Mouse (Mus musculus) right cerebral cortex, adult 18-20 months (tissue): ENCODE results near the gene Tmem184a.

Experiments
- DNase-seq: peaks from one replicate; pipeline ENCODE4 v3.0.0; 2022; ENCODE audit warnings: mixed read lengths

The Tmem184a gene

DNA sequence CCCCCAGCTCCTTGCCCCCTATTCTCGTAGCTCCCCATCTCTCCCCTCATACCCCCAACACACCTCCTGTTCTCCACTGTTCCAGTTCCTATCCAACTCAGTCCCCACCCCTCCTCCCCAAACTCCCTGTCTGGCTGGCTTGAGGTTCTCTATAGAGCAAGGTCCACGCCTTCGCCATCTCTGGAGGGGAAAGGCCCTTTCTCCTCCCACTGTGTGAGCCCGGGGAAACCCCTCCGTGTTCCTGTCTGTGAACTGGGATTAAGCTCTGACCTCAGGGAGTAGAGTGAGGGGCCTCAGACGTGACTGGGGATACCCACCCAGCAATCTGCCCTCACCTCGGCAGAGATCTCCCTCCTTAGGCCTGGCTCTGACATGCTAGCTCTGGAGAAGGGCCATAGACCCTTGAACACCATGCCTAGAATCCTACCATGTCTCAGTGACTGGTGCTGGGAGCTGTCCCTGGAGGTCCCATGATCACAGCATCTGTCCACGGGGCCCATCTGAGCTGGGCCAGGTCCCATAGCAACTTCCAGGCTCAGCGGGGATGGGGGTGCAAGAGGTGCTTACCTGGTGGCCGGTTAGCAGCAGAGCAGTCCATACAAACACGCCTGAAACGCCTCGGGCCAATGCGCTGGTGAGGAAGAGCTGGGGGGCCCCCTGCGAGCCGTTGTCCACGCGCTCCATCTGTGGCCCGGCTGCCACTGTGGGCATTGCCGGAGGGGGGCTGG, 7.2 kb downstream of the Tmem184a start:
- DNase-seq, result no peak

DNA sequence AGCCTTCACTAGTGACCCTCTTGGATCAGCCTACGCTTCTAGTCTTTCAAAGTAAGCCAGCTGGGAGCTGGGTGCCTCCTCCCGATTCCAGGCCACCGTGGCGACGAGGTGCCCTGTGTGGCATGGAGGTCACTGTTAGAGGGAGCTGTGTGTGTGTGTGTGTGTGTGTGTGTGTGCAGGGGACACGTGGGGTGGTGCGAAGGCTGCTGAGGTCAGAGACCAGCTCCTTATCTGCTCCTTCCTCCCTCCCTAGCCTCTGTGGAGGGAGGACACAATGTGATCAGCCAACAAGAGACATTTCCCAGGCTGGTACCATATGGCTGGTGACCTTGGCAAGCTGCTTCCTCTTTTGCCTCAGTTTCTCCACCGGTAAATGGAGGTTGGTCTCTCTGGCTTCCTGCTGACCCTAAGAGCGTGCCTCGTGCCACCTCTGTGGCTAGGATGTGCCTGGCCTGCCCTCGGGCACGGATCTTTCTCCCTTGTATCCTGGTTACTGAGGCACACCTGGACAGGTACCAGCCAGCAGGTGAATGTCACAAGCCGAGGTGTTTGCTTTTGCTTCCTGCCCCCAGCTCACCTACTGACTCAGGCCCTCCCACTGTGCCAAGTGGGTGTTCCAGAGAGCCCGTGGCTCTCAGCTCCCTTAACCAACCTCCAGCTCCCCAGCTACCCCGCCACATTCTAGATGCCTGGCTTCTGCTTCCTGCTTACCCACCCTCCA, 7.9 kb downstream of the Tmem184a start:
- no peak for DNase-seq

DNA sequence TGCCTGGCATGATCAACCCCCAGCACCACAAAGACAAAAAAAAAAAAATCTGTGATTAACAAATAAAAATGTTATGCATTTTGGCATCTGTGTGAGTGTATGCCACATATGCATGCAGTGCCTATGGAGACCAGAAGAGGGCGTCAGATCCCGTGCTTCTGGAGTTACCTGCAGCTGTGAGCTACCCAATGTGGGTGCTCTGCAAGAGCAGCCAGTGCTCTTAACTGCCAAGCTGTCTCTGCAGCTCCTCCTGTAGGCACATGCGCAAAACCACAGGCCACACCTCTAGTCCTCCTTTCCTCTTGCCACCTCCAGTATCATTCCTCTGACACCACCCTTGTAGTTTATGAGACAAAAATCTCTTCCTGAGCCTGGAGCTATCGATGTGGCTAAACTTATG, 10.3 kb downstream of the Tmem184a start:
- no peak for DNase-seq

DNA sequence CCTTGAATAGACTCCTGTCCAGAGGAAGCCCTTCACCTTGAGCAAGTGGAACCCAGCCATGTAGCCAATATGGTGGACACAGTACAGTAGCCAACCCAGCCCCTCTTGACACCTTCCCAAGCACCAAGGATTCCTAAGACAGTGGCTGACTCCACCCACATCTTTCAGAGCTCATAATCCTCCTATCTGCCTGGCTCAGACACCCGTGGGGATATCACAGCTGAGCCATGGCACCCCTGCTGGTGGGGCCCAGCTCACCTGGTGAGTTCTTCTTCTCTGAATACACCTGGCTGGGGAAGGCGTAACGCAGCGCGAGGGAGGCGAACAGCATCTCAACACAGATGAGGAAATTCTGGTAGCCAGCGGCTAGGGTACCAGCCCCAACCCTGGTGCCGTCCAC, 13.8 kb downstream of the Tmem184a start:
- DNase-seq, result no peak

DNA sequence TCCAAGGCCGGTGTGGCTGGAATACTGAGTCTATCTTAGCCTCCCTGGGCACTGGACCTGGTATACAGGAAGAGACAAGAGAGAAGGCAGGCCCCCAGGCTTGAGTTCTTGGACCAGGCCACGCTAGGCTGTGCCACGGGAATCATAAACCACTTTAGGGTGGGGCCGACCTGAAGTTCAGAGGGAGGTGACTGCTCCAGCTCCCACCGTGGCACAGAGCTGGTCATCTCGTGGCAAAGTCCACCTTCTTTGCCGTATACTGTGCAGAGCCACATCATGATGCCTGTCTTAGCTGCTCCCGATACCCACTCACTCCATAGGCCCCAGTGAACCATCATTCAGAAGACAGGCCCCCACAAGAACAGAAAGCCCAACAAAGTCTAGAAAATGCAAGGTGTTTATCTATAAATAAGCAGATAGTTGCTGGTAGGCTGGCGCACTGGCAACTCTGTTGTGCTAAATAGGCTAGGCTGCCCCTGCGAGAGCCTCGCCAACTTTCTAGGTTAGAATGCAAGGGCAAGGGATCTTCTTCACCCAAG, 15.1 kb downstream of the Tmem184a start:
- no peak for DNase-seq

DNA sequence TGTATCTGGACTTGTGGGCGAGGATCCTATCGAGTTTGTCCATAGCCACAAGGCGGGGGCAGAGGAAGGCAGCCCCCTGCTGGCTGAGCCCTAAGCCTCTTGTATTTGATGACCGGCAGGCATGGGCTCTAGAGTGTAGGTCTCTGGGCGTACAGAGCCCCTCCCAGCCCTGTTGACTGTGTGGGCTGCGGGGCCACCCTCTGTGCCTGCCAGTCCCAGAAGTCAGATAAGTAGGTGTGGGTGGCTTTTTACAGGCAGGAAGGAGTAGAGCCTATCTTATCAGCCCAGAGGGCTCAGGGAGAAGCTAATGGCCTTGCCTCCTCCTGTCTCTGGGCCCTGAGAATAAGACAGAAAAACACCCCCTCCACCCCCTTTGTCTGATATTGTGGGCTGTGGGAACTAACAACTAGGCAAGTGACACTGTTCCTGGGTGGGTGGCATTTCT, 15.6 kb downstream of the Tmem184a start:
- DNase-seq, result no peak

DNA sequence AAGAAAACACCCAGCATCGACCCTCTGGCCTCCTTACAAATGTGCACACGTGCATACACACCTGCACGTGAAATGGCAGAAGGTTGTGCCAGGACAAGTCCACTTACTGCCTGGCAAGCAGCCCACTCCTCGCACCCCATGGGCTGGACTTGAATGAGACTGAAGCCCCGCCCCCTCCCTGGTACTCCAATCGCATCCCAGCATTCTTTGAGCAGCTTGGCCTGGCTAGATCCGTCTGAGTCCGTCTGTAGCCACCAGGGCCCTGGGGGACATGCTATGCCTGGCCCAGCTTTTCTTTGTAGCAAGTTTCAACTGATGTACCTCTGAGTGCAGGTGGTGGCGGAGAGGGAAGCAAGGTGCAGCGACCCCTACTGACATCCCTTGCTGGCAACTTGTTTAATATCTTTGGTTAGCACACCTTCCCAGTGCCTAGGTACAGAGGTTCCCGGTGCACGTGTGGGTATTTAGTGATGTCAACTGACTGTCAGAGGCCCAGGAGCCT, 16.1 kb downstream of the Tmem184a start:
- DNase-seq, result no peak

DNA sequence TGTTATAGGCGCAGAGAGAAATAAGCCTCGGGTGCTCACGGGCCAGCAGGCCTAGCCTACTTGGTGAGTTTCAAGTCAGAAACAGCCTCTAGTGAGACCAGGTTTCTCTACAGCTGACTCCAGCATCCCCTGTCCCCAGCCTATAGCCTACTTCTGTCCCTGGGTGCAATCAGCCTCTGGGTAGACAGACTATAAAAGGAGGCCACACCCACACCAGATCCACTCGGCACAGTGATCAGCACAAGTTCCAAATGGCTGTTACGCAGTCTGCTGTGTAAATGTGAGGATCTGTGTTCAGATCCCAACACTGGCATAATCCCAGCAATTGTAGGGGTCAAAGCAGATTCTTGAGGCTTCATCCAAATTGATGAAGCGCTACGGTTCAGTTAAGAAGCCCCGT, 16.6 kb downstream of the Tmem184a start:
- no peak for DNase-seq

DNA sequence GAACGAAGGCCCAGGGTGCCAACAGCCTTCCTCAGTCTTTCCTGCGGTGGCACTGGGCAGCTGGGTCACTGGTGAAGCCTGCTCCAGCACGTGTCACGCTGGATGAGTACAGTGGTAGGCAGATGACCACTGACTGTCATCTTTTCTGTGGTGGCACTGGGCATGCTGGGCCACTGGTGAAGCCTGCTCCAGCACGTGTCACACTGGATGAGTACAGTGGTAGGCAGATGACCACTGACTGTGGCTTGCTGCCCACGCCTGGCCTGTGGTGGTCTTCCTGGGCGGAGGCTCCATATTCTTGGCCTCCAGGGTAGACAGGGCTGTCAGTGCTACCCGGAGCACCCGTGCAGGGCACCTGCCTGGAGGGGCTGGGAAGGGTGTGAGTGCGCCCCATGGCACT, 17.8 kb downstream of the Tmem184a start:
- no peak for DNase-seq

DNA sequence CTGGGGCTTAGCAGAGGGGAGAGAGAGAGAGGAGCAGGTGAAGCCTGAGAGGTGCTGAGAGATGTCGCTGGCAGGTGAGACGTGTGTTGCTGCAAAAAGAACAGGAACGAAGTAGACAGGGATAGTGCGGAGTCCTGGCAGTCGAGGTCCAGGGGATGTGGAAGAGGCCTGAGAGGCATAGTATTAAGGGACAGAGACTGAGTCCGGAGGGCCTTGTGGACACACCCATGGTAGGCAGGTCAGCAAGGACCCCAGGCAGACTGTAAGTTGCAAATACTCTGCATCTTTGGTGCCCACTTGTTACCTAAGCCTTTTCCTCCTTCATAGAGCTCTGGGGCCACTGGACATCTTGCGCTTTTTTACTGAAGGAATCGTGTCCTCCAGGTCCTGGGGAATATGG, 18.5 kb downstream of the Tmem184a start:
- no peak for DNase-seq

DNA sequence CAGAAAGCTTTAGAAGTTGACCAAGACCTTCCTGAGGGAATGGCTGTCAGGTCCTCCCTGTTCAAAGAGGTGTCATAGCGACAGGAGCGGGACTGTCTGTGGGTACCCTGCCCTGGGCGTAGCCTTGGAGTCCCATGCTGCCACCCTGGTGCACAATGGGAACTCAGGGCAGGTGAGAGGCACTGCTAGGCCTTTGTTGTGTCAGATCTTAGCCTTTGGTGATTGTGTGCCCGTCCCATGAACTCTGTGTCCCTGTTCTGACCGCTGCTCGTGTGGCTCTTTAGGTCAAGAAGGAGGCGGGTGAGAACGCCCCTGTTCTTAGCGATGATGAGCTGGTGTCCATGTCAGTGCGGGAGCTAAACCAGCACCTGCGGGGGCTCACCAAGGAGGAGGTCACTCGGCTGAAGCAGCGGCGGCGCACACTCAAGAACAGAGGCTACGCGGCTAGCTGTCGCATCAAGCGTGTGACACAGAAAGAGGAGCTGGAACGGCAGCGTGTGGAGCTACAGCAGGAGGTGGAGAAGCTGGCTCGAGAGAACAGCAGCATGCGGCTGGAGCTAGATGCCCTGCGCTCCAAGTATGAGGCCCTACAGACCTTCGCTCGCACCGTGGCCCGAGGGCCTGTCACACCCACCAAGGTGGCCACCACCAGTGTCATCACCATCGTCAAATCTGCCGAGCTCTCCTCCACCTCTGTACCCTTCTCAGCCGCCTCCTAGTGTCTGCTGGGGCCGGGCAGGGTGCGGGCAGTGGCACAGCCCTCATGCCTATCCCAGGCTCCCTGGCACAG, 19.7 kb downstream of the Tmem184a start:
- no peak for DNase-seq

DNA sequence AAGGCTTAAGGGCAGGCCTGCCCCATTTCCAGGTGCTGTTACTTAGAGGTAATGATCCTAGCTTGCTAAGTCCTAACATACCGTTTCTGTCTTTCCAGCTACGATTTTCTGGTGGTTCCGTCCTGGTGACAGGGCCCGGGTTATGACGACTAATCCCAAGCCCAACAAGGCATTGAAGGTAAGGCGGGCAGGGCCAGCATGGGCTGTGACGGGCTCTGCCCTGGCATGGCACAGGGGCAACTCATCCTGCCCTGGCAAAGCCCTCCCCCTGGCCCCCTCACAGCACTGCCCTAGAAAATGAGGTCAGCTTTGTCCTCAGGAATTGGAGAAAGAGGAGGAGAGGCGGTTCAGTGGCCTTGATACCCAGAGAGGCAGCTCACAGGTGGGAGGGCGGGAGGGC, 20.7 kb downstream of the Tmem184a start:
- DNase-seq, result no peak

DNA sequence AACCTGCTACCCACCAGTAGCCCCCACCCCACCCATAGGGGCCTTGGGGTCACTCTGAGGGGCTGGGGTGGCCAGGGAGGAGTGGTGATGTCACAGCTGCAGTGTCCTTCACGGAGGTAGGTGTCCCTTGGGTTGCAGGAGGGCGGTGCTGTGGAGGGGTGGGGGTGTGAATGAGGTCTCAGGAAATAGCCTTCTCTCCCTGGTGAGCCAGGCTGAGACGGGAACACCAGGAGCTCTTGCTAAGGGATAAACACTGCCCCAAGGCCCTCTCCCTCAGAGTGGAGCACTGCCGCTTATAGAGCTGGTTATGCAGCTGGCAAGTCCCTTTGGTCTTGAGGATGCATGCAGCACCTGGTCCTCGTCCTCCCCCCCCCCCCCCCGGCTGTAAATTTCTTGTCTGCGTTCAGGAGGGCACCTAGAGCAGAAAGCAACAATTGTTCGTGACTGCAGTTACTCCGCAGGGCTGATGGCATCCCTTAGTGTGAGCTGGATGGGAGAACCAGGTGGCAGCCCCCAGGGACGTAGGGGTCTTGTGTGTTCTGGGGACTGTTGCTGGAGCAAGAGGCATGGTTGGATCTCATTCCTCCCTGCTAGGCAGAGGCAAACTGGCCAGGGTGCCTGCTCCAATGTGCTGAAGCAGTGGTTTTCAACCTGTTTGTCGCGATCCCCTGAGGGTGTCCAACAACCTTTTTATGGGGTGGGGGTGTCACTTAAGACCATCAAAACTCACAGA, 21.4 kb downstream of the Tmem184a start:
- no peak for DNase-seq

DNA sequence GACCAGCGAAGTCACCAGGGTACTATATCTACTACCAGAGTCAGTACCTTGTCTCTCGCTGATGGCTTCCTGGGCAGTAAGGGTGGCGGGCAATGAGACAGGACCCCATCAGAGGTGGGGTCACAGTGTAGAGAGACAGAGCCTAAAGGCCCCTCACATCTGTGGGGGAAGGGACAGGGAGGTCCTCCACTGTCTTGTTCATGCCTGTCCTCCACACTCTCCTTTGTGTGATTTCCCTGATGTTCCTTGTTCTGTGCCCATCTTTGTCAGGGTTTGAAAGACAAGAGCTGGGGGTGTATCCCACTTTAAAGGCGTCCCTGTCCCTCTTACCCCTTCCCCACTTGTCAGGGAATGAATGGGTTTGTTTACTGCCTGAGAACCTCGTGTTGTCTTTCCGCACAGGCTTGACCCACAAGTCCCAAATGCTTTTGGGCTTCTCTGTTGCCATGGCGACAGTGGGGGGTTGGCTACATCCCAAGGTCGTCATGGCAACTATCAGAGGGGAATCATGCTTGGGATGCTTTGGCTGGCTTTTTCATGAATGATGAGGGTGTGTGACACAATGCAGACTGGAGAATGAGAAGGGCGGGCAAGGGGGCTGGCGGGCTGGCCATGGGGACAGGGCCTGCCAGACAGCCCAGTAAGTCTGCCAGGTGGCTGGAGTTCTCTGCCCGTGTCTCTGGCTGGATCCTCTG, 22.1 kb downstream of the Tmem184a start:
- DNase-seq, result peak; percentile 77

DNA sequence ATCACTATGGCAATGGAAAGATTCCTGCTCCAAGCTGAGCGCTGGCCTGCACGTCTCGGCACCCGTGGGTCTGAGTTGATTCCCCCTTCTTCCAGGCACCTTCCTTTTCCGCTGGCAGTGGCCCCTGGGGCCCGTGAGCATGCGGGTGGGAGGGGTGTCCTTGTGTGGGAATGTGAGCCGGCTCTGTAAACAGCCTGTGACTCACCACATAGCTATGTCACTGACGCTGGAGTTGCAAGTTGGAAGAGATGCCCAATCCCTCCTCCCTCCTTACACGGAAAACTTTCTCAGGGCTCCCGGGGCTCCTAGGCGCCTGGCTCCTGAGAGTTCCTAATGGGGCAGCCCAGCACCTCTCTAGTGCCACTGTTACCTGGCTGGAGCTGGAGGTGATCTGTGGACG, 22.8 kb downstream of the Tmem184a start:
- peak; percentile 79 for DNase-seq

DNA sequence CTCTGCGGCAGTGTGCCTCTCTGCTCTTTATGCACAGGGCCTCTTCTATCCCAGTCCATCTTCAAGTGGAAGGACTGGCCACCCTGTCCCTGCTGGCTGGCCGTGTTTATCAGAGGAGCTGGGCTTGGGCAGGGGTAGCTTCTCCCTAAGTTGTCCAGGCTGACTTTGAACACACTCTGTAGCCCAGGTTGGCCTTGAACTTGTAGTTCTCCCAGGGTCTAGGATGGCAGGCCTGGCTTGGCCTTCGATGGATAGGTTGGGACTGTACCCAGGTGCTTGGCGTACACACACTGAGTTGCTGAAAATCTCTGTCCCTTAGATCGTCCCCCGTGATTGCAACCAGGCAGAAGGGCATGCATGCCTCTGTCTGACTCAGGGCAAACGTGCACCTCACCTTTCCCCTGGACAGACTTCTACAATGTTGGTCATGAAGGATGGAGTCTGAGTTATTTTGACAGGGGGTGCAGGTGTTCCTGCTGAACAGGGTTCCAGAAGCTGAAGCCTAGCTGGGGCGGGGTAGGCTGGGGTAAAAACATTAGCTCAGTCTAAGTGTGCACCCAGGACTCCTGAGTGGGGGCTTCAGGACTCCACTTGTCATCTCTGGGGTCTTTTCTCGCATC, 23.6 kb downstream of the Tmem184a start:
- no peak for DNase-seq

DNA sequence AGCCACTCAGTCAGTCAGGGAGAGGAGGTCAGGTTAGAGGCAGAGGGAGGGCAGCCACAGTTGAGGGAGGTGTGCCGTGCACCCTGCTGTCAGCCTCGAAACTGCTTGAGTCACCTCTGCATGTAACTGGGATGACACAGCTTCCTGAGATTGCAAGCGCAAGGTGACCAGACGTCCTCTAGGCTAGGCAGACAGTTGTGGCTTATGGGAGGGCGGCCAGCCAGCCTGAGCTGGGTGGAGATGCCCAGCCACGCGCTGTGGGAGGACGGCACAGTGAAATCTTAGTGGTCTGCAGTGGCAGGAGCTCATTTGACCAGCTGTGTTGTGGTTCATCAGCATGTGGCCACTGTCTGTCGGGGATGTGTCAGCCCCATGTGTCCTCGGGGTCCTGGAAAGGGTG, 24.8 kb downstream of the Tmem184a start:
- DNase-seq, result no peak

DNA sequence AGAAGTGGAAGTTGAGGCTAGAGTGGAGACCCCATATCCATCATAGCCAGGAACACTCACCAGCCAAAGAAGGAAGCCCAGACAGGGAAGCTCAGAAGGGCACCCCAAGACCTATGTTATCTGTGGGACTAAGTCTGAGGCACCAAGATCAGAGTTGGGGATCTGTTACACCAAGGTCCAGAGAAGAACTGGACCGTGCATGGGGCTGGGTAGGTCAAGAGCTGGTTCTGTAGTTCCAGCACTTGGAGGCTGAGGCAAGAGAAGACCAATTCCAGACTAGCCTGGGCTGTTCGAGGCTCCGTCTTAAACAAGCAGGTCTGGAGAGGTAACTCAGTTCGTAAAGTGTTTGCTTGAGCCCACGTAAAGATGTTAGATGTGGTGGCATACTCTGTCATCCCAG, 25.6 kb downstream of the Tmem184a start:
- DNase-seq, result no peak

DNA sequence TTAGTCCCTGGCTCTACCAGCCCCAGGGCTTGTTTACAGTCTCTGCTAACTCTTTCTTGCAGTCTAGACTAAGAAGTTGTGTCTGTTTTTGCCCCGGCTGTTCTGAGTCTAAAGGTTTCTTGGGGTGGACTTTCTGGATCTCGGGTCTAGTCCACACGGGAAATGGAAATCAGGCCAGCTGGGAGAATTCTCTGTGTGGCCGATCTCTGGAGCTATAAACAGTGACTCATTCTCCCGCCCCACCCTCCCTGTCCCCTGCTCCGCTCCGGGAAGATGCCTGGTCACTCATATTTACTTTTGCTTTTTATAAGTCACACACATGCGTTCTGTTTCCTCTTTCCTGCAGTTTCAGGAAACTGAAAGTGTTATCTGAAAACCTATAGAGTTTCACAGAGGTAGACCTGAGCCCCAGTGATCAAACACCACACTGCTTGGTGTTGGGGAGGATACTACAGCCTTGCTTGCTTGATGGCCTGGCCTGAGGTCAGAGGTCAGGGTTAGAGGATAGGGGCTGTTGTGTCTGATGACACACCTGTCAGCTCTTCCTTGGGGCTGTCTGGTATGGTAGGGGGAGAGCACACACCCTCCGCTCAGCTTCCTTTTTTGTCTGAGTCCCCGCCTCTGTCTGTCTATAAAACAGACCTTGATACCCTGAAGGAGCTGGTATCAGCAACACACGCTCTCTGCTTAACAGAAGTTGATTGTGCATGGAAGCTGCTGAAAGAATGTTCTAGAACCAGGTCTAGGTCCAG, 26.2 kb downstream of the Tmem184a start:
- no peak for DNase-seq

DNA sequence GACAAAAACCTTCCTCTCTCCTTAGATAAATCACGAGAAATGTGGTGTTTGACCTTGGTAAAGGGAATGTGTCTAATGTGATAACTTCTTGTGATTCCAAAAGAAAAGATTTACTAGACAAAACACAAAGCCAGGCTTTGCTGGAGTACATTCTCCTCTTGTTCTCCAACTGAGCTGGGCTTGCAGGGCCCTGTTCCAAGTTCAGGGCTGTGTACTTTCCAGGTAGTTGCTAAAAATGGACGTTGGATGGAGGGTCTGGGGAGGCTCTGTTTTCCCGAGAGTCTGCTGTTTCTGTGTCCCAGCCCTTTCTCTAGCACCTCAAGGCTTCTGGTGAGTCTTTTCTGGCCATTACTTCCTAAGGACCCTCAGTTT, 26.8 kb downstream of the Tmem184a start:
- DNase-seq, result no peak
